Mouse (Mus musculus) neutrophil, adult 5-6 weeks (primary cell): ENCODE data around the gene Aqr. TPM values are rescaled to one million over a fixed set of nuclear protein-coding genes. Genes with fewer than 3 reads are reported as not detected.

Source experiments
- ATAC-seq: fragments of 151-379, 151-347 bp; 2 replicates; pipeline ENCODE4 v1.8.0; 2017; ENCODE audit warnings: mild to moderate bottlenecking, moderate TSS enrichment; ENCODE audit not compliant: insufficient number of reproducible peaks, poor library complexity, low FRiP score, severe bottlenecking; ENCODE audit errors: extremely low read depth
- total RNA-seq: library from RNA; stranded (forward); fragments of 200-1000 nt; gene quantifications from 2 replicates; pipeline ENCODE4 v1.2.3, GENCODE M21; 2017

Gene Aqr
- total RNA-seq, 1 experiment from 2014 or later = 53.5 TPM

- ATAC-seq = no peak
Observed at GRCm38 (mm10) chr2:114093577-114093976, 93.2 kb downstream of the Aqr start.

GRCm38 (mm10) chr2:114089862-114090261, 97.0 kb downstream of the Aqr start:
- ATAC-seq = no peak

GRCm38 (mm10) chr2:114087271-114087670, 99.6 kb downstream of the Aqr start:
- no peak for ATAC-seq

GRCm38 (mm10) chr2:114071876-114072275, 114.9 kb downstream of the Aqr start:
- no peak for ATAC-seq

GRCm38 (mm10) chr2:114066226-114066625, 120.6 kb downstream of the Aqr start:
- no peak for ATAC-seq

- ATAC-seq = no peak
Observed at GRCm38 (mm10) chr2:114064004-114064403, 122.8 kb downstream of the Aqr start.

GRCm38 (mm10) chr2:114060071-114060591, 126.7 kb downstream of the Aqr start:
- ATAC-seq = no peak

- ATAC-seq = no peak
Observed at GRCm38 (mm10) chr2:114059608-114060007, 127.2 kb downstream of the Aqr start.

GRCm38 (mm10) chr2:114058226-114058796, 128.5 kb downstream of the Aqr start:
- no peak for ATAC-seq

- no peak for ATAC-seq
Observed at GRCm38 (mm10) chr2:114057303-114057853, 129.4 kb downstream of the Aqr start.

- no peak for ATAC-seq
Observed at GRCm38 (mm10) chr2:114054129-114054528, 132.7 kb downstream of the Aqr start.

- ATAC-seq = no peak
Observed at GRCm38 (mm10) chr2:114052696-114053598, 133.9 kb downstream of the Aqr start, which contains the start of gene Actc1. Gene Actc1, minus strand, starts transcription at chr2:114053548.

GRCm38 (mm10) chr2:114051871-114052241, 135.0 kb downstream of the Aqr start:
- ATAC-seq = no peak

Other genes with a start within 250 kb of the Aqr start
- not detected in 2 replicates for gene Gjd2, start 173.4 kb downstream of the Aqr start, total RNA-seq
- not detected in 2 replicates for gene Actc1, start 133.5 kb downstream of the Aqr start, total RNA-seq
- gene Zfp770, start 14.4 kb upstream of the Aqr start, total RNA-seq = 5.9 and 7.2 TPM in 2 replicates